Mouse (Mus musculus): ENCODE measurements around the gene Copg2.

Copg2 gene

GRCm38 (mm10) chr6:30896195-30896985, at the start of gene Copg2:
Copg2 (minus strand) TSS chr6:30896794.
- peak; percentile 94 to 97 for DNase-seq

GRCm38 (mm10) chr6:30939264-30939663, 42.7 kb upstream of the Copg2 start:
- DNase-seq: no peak

DNA sequence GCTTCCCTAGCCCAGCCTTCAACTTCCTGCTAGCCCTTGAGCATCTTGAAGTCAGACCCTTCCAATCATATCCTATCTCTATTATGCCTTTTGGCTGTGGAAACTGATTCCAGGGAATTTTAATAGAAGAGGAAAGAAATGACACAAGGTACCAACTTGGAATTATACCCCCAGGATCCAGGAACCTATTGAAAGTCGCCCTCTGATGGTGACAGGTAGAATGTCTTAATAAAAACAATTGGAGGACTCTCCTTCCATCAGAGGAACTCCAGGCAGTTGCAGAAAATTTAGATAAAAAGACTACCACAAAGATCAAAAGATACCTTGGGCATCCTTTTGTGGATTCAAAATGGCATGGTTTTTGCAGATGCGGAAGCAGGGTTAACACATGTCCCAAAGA, 26.2 kb upstream of the Copg2 start:
- DNase-seq: no peak

GRCm38 (mm10) chr6:30921826-30922225, 25.2 kb upstream of the Copg2 start:
- no peak for DNase-seq

GRCm38 (mm10) chr6:30920834-30921675, 24.5 kb upstream of the Copg2 start:
- DNase-seq: peak; percentile 2 to 39

DNA sequence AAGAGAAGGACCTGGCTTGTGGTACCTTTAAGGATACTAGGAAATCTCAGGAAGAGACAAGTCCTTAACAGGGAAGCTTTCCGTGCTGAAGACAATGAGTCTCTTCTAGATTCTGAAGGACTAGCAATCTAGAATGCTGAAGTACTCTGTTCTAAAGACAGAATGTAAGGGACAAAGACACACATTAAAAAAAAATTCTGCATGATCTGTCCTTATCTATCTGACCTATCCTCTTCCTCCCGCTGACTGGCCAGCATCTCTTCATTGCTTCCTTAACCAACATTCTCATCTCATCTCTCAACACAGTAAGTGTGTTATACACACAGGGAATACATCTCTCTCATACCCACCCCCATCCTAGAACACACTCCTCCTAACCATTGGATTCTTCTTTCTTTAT, 18.9 kb upstream of the Copg2 start, which contains the start of gene Tsga13:
TSS of gene Tsga13 (minus strand) at position 101 of the 400 bp plus-strand sequence.
- no peak for DNase-seq

DNA sequence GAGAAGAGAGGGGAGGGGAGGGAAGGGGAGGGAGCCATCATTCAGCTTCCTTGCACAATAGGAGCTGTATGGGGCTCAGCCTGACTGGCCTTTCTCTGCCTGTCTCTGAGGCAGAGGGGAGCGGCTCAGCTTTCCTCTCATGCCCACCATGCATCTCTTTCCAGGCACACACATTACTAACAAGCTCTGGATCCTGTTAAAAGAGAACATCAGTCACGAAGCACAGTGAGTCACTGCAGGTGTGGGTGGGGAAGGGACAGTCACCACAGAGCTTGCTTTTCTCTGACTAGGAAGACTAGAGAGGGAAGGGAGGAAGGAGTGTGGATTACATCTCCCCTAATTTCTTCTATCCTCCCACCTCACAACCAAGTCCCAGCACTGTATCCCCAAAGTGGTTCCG, 11.4 kb upstream of the Copg2 start:
- DNase-seq: no peak

- no peak for DNase-seq
These were observed 8.3 kb upstream of the Copg2 start for GRCm38 (mm10) chr6:30904911-30905310.

DNA sequence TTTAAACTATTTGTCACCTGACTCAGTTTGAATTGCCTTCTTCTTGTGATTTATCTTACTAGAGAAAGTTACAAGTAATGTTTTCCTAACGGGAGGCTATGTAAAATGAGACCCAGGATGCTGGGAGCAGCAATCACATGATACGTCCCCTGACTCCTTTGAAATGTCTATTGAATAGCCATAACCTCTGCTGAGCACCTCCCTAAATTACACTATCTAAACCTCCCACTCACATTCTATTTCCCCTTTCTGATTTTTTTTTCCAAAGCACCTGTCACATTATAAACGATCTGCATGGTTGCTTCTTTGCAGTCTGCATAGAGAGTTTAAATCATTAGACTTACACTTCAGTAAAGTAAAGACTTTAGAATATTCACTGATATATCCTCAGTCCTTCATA, 7.4 kb upstream of the Copg2 start:
- no peak for DNase-seq

DNA sequence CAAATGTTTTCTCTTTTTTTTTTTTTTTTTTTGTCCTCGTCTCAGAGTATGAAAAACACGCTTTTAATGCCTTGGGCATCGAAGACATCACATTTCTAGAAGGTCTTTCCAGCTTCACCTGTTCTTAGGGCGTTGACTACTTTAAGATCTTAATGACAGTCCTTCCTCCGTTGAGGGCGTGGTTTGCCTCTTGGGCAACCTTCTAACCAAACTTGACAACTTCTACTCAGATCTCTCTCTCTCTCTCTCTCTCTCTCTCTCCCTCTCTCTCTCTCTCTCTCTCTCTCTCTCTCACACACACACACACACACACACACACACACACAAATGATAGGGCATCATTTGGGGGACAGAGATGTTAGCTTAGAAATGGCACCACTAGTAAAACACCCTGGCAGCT, 926 bp upstream of the Copg2 start:
- DNase-seq: no peak

DNA sequence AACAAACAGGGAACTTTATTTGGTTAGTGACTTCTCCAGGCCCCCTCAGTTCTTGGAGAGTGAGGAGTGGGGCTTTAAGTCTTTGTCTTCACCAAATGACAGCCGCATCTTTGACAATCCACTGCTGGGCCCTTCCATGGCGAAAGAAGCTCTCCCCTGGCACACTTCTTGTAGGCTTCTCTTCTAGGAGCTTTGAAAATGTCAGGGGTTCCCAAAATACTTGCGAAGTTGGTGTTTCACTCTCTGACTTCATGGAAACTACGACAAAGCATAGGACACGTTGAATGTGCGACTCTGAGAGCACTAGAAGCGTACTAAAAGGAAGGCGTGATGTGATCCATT, 363 bp upstream of the Copg2 start:
- DNase-seq: no peak

DNA sequence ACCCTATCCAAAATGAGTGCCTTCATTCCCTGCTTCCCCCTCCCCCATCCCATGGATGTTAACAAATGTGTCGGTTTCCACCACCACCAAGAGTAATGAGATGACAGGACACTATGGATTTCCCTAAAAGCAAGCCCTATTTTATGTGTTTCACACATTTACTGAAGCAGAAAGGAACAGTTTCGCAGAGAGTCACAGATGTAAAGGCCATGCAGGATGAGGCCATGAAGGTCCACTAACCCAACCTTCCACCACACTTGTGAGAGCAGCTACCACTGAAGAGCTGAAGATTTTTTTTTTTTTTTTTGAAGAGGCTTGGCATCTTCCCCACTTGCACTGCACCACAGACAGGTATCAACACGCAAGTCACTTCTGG, 787 bp downstream of the Copg2 start:
- DNase-seq: no peak

DNA sequence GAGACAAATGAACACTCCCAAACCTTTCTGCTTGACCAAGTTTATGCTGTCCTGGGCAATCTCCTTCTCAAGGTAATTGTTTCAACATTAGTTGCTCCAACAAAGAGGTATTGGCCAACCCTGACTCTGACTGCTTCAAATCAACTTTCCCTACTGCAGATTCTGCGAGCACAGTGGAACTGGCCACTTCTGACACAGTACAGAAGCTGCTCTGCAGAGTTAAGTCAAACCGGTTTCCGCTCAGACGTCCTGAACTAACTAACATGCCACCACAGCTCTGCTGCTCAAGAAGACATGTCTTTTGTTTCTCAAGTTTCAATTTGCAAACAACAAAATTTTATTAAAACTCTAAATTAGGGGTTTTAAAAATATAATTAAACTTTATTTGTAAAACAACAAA, 3.5 kb downstream of the Copg2 start:
- DNase-seq: no peak

GRCm38 (mm10) chr6:30891761-30892160, 4.8 kb downstream of the Copg2 start:
- no peak for DNase-seq

DNA sequence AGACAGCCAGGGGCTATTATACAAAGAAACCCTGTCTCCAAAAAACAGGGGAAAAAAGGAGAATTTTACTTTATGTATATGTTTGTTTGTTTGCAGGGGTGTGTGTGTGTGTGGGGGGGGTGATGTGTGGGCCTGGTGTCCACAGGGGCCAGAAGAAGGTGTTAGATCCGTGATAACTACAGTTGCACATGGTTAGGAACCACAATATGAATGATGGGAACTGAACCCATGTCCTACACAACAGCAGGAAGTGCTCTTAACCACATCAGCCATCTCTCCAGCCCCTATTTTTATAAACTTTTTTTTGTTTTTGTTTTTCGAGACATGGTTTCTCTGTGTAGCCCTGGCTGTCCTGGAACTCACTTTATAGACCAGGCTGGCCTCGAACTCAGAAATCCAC, 11.7 kb downstream of the Copg2 start:
- DNase-seq: no peak

DNA sequence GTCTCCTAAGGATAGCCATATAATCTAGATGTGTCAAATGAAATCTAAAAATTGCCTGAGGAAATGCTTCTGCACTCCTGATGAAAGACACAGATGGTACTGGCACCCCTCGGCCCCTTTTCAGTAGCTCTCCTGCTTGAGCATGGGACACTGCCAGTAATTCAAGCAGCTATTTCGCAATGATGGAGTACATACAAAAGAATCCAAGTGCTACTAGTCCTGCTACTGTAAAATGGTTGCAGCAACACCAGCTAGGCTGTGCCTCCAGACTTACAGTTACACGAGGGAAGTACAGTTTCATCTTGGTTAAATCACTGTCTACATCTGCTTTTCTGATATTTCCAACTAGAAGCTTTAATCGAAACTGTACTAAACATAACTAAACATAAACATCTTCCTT, 13.1 kb downstream of the Copg2 start:
- no peak for DNase-seq

DNA sequence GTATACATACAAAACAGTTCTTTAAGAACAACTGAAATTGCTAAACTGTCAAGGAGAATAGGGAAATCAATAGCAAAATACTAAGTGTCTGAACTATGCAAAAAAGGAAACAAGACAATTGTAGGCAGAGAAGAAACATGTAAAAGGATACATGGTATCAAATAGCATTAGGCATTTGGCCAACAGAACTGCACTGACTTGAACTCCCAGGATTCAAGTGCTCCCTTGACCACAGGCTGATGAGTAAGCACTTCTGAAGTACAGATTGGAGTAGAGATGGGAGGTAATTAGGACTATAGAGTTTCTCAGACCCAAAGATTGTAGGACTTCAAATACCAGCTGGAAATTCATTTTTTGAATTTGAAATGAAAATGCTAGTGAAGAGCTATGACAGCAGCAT, 19.9 kb downstream of the Copg2 start:
- no peak for DNase-seq

GRCm38 (mm10) chr6:30866501-30866900, 30.1 kb downstream of the Copg2 start:
- no peak for DNase-seq

GRCm38 (mm10) chr6:30865031-30865678, 31.4 kb downstream of the Copg2 start:
- no peak for DNase-seq

- no peak for DNase-seq
These were observed 40.6 kb downstream of the Copg2 start for GRCm38 (mm10) chr6:30855956-30856355.

DNA sequence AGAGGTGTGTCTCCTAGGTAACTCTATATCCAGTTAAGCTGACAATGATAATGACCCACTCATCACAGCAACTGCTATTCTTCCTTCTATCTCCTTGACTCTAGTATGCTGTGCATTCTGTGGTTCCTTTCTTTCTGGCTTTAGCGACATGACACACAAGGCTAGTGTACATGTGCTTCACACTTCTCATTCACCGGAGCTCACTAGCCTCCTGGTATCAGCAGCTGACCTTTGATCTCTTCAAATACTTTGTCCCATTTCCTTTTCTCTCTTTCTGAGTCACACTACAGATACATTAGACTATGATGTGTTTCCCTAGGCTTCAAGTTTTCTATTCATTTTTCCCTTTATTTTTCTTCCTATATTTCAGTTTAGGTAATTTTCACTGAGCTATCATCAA, 41.4 kb downstream of the Copg2 start:
- no peak for DNase-seq

DNA sequence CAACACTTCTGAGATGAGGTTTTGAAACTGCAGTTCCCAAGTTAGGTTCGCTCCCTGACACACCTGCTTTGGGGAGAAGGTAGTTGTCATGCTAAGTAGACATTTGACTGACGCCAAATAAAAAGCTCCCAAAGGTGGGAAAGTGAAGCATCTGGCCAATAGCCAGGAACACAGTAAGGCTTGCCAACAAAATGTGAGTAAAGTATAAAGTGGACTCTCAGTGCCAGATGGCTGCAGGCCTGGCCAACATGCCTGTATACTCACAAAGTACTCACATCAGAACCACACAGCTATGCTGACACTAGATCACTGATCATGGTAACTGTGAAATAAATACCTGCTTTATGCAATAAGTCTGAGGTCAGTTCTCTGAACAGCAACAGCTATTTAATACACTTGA, 46.8 kb downstream of the Copg2 start:
- peak in 1 of 2 experiments; percentile 3 for DNase-seq

GRCm38 (mm10) chr6:30832241-30832640, 64.4 kb downstream of the Copg2 start:
- DNase-seq: no peak

DNA sequence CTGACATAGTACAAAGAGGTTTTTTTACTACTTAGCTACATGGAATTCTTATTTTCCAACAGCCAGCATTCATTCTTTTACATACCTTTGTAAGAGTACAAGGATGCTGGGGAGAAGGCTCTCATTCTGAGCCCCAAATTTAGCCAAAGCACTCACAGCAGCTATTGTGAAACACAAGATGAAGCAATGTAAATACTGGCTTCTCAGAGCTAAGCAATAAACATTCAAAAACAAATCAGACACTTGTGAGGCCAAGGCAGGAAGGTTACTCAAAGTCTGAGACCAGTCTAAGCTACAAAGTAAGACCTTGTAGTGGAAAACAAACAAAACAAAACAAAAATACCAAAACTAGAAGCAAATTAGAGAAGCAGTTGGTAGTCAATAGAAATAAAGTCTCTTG, 83.0 kb downstream of the Copg2 start:
- no peak for DNase-seq

All from kidney, postnatal 25 days (tissue).